Mouse (Mus musculus) mesoderm, embryonic 11.5 days (tissue): ENCODE measurements at regions not wholly inside any gene's neighbourhood (a gene's known extent, or its start where the extent isn't known, plus 50 kb on each side); places are given as distances from the start of the nearest gene placed in this dataset.
"Not testable (repeated sequence)": the region's sequence is repeated elsewhere in the genome, so short reads cannot be mapped to it uniquely, and the experiment has no call there.

Experiments used
- DNase-seq: peaks from one replicate; pipeline ENCODE4 v3.0.0-alpha.2; 2012; ENCODE audit warnings: low read depth, low spot score

- no peak for DNase-seq
These were observed 163.6 kb downstream of the Ankrd50 start for GRCm38 (mm10) chr3:38320998-38321397.

GRCm38 (mm10) chr3:38312834-38313233, 171.8 kb downstream of the Ankrd50 start:
- DNase-seq = no peak

- no peak for DNase-seq
These were observed 172.5 kb downstream of the Ankrd50 start for GRCm38 (mm10) chr3:38312121-38312520.

- no peak for DNase-seq
These were observed 184.5 kb downstream of the Ankrd50 start for GRCm38 (mm10) chr3:38299898-38300751.

GRCm38 (mm10) chr3:38299236-38299897, 185.3 kb downstream of the Ankrd50 start:
- peak; percentile 25 for DNase-seq

GRCm38 (mm10) chr3:38297499-38297898, 187.1 kb downstream of the Ankrd50 start:
- DNase-seq = no peak

- no peak for DNase-seq
These were observed 195.6 kb downstream of the Ankrd50 start for GRCm38 (mm10) chr3:38289062-38289461.

GRCm38 (mm10) chr3:38283687-38284124, 200.9 kb downstream of the Ankrd50 start:
- DNase-seq = peak; percentile 51

- no peak for DNase-seq
These were observed 201.8 kb downstream of the Ankrd50 start for GRCm38 (mm10) chr3:38282891-38283290.

- no peak for DNase-seq
These were observed 203.0 kb downstream of the Ankrd50 start for GRCm38 (mm10) chr3:38281683-38282082.

GRCm38 (mm10) chr3:38280876-38281275, 203.8 kb downstream of the Ankrd50 start:
- DNase-seq = no peak

GRCm38 (mm10) chr3:38280105-38280504, 204.5 kb downstream of the Ankrd50 start:
- no peak for DNase-seq

GRCm38 (mm10) chr3:38276948-38277504, 207.6 kb downstream of the Ankrd50 start:
- DNase-seq = no peak

GRCm38 (mm10) chr3:38275321-38275720, 209.3 kb downstream of the Ankrd50 start:
- peak; percentile 50 for DNase-seq

GRCm38 (mm10) chr3:38270742-38271141, 213.9 kb downstream of the Ankrd50 start:
- DNase-seq = no peak

GRCm38 (mm10) chr3:38268226-38268625, 216.4 kb downstream of the Ankrd50 start:
- DNase-seq = no peak

- peak; percentile 43 for DNase-seq
These were observed 221.1 kb downstream of the Ankrd50 start for GRCm38 (mm10) chr3:38263261-38264141.

- DNase-seq = no peak
These were observed 223.1 kb downstream of the Ankrd50 start for GRCm38 (mm10) chr3:38261326-38262075.

GRCm38 (mm10) chr3:38259223-38259622, 225.4 kb downstream of the Ankrd50 start:
- DNase-seq = not testable (repeated sequence)

GRCm38 (mm10) chr3:38257843-38258290, 226.8 kb downstream of the Ankrd50 start:
- DNase-seq = no peak
